Mouse (Mus musculus) testis, postnatal 10 days (tissue): Measurements from ENCODE around the gene Ror1.

Source experiments
- DNase-seq: peaks from one replicate; pipeline ENCODE4 v3.0.0; 2021; ENCODE audit warnings: low spot score

Ror1 gene

DNA sequence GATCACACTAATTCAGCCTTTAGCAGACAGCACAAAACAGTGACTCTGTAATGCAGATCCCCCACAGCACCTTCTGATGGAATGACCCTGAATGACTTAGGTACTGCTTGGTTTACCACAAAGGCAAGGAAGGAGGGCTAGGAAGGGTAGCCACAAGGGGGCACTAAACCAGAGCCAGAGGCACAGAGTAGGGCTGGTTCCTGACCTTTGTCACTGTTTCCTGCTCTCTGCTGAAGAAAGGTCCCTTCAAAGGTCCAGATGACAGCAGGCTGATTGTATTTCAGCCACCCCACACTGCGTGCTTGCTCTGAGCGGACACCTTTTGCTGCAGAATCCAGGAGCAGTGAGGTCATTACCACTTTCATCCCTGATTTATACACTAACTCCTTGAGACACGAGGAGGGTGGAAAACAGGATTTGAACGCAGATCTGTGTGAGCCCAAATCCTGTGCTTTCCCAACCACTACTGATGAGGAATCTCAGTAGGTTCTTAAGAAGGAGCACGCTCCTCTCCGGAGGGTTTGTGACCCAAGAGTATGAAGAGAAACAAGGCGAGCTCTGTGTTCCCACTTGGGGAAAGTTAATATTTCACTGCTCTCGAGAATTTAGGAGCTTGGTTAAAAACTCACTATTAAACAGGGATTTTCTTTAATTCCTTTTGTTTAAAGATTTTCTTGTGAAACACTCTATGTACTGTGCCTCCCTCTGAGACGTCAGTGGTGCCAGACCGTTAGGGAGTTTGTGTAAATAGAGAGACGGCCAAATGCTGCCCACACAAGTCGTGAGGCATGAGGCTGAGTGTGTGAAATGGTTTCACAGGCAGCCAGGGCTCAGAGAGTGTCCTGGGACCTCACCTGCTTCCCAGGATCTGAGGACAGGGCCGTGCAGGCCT, 119.0 kb downstream of the Ror1 start:
- peak; percentile 62 for DNase-seq

DNA sequence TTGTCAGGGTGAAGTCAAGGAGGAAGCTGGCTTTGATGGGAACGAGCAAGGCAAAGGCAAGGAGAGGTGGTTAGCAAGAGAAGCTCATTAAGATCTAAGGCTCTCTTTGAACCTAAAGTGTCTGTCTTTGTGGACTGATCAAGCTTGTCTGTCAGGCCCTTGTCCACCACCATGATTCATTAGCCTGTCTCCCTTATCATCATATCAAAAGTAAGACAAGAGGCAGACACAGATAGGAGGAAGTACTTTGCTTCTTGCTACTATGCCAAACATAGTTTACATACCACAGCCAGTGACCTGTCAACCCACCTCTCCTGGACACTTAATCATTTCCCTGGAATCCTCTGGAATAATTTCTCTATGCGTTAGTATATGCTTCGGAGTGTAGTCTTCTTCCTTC, 121.0 kb downstream of the Ror1 start:
- DNase-seq: no peak

DNA sequence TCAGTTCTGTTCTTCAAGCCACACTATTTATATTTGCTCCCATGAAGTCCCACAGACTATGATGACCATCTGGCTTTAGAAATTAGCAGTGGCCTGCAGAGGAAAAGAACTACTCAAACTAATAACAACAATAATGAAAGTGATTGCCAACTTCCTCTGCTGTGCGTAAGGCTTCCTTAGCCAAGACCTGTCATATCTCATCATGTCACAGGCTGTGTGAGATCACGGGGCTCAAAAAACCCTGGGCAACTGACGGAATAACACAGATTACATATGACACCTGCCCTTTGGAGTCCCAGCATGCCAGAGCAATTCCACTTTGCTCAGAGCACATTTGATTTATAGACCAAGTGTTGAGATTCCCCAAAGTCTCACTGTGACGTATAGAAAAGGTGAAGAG, 123.4 kb downstream of the Ror1 start:
- no peak for DNase-seq

DNA sequence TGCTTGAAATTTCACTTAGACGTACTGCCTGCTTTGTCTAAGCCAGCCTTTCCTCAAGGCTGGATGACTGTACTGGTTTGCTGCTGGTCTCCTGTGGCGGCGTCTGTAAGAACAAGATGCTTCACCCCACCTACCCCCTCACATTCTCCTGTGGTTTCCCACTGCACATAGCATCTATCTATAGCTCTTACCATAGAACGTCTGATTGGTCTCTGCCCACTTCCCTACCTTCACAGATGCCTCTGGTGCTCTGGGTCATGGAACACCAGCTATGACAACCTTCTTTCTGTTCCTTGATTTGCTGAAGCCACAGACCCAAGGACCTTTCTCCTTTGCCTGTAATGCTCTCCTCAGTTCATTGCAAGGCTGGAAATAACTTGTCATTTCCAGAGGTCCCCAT, 124.0 kb downstream of the Ror1 start:
- no peak for DNase-seq

DNA sequence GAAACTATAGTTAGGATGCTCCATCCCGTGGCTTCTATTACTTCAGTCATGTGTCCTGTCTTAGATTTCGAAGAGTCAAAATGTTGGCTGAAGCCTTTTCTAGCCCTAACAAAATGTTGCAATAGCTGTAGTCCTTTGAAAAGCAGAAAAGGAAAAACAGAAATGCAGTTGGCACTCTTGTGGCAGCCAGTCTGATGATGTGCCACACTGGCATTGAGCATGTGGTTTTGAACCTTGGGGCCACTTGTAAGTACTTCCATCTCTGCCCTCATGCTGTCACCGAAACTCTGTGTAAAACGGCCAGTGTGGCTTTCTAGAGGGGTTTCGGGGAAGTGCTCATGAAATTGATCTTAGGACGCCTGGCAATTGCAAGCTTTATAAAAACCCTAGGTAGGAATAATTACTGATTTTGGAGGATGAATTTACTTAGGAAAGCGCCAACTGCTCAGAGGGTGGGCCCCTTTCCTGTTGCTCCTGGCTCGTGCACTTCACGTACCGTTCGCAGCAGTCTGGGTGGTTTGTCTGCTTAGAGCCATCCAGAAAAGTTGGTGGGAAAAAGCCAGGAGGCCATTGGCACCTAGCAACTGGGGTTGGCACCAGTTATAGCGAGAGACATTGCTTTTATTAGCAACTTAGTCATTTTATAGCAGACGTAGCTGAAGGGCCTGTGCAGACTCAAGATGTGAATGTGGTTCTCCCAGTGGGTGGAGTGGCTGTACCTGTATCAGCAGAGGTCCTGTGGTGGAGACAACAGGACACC, 126.6 kb downstream of the Ror1 start:
- DNase-seq: no peak

DNA sequence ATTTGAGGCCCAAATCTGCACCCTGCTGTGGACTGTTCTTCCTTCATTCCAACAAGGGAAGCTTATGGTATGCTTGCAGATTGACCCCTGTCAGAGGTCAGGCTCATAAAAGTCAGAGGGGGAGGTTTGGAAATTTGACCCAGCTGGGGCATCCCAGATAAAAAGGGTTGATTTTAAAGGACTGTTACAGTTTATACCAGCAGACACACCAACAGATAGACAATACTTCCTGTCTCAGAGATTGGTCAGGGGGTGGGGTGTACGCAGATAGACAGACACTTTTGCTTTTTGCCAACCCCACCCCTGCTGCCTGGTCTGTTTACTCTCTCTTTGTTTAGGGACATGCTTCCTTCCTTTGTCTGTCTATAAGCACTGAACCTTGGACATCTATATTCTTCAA, 127.9 kb downstream of the Ror1 start:
- DNase-seq: no peak

DNA sequence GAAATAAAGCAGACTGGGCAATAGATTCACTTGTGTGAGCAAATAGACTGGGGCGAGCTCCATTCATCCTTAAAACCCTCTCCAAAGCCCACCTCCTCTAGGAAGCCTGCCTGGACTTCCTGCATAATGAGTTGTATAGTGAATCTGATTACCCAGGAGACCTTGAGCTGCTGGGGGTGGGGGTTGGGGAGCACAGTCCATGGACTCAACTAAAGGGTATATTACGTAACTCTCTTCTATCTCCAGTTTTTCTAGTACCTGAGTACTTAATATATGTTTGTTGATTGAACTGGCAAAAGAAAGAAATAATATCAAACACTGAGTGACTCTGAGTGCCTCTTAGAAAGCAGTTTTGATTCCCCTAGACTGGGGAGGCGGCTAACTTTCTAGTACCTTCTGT, 128.4 kb downstream of the Ror1 start:
- no peak for DNase-seq

DNA sequence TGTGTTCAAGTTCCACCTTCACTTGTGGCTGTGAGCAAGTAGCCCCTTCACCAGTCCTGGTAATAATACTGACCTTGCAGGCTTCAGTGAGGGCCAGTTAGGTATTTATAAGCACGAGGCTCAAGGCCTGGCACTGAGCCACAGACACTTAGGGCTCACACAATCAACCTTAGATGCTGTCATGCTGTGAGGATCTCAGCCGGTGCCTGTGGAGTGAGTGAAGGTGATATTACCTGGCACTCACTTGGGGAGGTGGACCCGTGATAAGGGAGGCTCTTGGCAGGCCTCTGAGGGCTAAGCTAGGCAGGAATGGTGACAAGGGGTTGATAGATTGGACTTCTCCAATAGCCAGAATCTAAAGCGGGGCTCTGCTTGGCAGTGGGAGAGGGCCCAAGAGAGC, 131.0 kb downstream of the Ror1 start:
- DNase-seq: no peak

DNA sequence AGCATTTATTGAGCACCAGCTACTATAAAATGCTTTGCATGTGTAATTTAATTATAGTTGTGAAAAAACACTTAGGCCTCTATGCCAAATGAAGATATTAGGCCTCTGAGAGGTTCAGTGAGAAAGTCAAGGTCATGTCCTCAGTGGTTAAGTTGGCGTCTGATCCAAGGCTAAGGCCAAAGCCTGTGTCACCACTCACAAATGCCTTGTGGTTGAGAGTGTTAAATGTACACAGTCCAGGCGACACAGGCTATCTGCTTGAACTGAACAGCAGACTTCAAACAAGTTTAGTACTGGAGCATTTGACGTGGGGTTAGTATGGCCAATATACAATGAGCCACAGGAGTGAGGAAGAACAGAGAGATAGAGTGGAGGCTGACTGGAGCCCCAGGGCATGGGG, 132.5 kb downstream of the Ror1 start:
- no peak for DNase-seq

DNA sequence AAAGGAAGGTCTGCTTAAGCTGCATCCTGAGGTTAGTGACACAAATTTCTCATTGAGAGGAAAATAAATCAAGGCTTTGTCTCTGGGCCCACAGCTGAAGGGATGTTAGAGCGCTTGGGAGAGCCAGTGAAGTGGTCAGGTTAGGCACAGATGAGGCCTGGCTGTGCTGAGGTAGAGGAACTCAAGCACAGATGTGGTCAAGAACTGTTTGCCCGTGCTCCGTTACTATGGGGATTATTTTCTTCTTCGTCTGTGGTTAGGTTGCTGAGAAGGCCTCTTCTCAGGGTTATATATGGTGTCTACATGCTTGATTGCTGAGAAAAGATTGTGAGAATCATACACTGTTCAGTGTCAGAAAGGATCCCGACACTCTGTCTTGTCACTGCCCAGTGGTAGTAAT, 134.7 kb downstream of the Ror1 start:
- DNase-seq: no peak

DNA sequence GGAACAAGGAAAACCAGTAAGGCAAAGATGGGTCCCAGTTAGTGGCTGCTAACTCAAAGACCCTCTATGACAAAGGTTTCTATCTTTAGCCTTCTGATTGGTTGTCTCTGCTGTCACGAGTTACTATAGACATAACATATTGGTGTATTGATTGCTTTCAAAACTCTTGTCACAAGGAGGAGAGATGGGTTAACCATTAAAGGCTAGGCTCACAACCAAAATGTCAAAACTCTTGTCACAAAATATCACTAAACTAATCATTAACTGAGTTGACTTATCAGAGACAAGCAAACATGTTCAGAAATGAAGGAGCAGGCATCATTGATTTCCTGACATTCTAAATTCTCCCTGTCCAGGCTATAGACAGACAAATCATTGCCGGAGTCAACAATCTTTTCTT, 135.4 kb downstream of the Ror1 start:
- DNase-seq: no peak

DNA sequence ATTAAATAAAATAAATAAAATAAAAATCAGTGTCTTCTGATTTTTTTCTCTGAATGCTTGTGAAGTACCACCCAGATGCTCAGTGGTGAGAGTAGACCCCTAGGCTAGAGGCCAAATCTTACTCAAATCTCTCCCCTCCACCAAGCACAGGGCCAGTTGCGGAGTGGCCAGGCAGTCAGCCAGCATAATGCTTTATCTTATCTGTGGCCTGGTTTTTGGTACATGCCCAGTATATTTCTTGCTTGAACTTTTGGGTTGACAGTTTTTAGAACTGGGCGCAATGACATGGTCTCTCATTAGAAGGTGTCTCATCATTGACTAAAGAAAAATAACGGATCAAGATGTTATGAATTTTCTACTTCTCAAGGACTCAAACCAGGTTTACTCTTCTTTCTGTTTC, 136.3 kb downstream of the Ror1 start:
- DNase-seq: no peak

DNA sequence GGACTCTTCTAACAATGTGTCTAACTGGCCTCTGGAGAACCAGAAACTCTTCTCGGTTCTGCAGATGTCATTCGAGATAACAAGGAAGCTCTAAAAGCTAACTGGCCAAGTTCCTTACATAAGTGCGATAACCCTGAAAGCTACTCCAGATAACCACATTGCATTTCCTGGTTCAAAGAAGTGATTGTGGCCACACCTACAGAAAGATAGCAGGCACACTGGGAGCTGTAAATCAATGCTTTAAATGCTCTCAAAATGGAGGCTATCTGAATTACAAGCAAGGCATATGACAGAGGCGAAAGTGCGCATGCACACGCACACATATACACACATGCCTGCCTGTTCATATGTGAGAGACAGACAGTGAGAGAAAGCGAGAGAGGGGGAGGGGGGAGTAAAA, 136.9 kb downstream of the Ror1 start:
- no peak for DNase-seq

DNA sequence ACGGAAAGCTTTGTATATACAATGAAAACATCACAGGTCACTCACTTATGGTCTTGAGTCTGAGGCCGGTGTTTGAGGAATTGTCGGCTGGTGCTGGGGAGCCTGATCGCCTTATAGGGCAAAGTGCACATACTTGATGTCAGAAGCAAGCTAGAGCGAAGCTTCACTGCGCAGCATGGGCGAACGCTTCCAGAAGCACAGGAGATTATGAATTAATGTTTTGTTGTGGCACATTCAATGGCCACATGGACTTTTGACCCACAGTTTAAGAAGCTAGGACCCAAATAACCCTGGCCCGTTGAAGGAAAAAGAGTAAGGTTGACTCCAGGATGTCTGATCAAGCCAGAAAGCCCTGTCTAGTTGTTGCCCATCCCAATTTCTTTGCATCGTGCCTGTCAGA, 138.2 kb downstream of the Ror1 start:
- no peak for DNase-seq

DNA sequence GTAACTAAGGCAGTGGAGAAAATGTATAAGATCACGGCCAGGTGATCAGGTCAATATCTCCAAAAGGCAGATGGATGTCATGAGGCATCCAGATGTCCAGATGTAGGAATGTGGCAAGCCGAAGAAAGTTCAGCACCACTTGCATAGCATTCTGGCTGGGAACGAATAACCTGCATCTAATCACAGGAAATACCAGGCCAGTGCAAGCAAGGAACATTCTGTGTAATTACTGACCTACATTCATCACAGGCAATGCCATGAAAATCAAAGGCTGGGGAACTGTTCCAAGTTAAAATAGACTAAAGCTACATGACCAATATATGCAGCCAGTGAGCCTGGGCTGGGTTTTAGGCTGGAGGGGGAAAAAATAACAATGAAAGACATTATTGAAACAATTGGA, 140.7 kb downstream of the Ror1 start:
- no peak for DNase-seq

DNA sequence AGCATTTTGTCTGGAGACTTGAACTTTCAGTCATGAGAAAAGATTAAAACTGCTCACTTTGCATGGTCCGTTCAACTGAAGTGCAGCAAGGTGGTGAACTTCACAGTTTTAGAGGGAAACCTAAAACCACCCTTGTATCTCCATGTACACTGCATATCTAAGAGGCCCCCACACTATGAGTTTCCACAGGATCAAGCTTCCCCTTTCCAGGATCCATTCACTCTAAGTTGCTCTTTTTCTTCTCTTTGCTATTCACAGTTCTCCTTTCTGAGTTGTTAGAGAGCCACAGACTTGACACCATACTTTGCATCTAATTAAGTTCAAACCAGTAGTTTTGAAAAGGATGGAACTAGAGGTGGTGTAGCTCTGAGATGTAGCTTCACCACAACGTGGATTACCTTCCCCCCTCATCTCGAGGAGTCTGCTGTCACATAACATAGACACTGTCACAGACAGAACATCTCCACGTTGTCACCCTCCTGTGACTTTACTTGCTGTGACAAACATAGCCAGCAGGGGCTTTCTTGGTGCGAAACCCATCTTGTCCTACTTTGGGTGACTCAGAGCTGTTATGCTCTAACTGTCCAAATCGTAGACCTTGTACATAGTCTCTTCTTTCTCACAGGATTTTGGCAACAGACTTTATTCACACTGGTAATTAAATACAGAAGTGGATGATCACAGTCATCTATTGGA, 146.6 kb downstream of the Ror1 start:
- no peak for DNase-seq

DNA sequence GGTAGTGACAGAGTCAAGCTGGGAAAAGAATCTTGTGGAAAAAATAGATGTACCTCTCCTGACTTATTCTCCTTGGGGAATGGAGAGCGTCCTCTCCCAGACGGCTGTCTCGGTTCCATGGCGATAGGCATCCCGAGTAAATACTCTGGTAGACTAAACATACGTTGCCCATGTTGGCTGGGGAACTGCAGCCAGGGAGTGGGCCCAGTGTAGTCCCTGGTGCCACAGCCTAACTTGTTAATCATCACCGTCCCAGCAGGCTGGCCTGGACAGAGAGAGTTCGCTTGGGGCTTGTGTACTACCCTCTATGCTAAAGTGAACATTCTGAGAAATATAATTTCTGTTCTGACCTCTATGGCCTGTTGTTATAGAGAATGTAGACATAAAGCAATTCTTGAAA, 148.7 kb downstream of the Ror1 start:
- DNase-seq: no peak

DNA sequence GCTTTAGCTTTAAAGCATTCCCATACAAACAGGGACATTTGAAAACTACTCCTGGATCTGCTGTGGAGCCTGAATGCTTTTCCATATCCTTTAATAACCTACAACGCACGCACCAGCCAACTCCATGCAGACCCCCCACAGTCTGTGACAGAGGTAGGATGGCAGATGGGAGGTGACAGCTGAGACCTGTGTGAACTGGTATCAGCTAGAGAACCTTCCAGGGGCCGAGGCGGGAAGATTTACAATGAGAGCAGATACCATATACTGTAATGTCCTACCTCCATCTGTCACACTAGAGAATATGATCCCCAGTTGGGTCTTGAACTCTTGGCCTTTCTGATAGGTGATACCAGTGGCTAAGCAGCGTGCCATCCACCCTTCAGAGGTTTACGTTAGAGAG, 149.1 kb downstream of the Ror1 start:
- no peak for DNase-seq

DNA sequence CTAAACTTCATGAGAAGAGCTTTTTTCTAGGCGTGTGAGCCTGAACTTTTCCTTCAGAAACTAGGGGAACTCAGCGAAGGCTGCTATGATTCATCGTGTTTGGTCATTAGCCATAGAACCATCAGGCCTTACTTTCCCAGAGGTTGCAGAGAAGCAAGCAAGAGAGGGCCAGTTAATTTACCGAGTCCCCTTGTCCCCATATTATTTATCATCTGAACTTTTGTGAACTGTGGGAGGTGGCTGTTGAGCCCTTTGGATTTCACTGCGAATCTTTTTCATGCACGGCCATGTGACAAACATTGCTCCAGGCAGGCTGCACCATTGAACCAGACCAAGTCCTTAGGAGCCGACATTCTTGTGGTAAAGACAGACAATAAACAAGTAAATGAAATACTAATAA, 152.2 kb downstream of the Ror1 start:
- DNase-seq: no peak

DNA sequence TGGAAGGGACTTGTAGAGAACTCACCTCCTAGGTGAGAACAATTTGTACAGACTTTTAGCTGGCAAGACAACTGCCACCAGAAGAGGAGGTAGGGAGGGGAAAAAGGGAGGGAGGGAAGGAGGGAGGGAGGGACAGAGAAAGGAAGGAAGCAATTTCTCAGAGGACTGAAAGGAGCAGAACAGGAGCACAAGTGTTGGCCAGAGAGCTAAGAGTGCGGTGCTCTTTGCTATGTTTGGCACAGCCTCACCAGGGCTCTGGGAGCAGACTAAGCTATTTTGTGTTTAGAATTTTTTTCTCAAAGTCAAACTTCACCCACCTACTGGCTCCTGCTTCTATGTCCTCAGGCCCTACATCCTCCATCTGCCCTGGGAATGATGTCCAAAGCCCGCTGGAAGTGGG, 152.7 kb downstream of the Ror1 start:
- DNase-seq: no peak

DNA sequence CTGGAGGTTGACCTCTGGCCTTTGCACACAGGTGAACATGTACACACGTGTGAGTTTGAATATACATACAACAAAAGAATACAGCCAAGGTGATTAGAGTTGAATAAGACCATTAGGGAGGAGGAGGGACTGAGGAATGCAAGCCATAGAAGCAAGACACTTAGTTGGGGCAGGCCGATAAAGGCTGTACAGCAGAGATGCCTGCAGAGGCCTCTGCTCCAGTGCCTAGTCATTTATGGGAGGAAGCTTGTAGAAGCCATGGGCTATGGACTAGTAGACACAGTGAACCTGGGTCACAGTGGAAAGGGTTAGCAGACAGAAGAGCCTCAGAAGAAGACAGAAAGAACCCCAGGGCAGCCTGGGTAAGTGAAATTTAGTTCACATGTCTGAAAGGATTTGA, 155.7 kb downstream of the Ror1 start:
- no peak for DNase-seq

DNA sequence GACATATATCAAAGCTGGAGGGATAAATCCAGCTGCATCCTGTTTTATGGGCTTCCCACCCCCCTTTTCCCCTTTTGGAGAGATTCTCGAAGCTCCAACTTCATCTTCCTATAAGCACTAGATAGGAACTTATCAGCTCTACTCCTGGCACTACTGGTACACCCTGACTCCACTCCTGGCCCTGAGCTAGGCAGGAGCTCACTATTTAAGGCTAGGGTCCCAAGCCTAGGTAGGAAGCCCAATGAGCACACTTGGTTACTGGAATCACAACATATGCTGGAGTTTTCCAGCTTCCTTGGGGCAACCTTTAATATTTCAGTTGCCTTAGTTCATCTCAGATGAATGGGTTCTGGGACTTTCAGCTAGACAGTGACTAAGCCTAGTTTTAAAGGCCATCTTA, 156.5 kb downstream of the Ror1 start:
- no peak for DNase-seq

DNA sequence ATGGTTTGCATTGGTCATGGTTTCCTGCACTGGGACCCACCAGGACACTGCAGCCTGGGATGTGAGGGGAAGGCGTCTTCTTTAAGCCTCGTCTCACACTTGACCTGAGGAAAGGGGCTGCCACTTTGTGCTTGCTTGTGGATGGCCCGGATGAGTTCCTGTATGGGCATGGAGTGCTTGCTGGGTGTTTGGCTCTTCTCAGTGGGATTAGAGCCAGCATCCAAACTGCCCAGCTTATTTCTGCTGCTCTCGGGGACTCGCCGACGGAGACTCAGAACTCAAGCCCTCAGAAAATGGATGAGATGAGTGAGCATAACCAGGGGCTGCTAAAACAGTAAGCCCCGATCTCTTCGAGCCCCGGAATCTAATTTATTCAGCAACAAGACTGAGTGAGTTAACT, 157.1 kb downstream of the Ror1 start:
- no peak for DNase-seq
